Mouse (Mus musculus) heart, embryonic 16.5 days (tissue): ENCODE data around the gene Mfsd14a. TPM values are rescaled to one million over a fixed set of nuclear protein-coding genes. Genes with fewer than 3 reads are reported as not detected.

Experiments used
- ATAC-seq: fragments of 200-750 bp; cut with Nextera tagmentation; replicated peaks from 2 replicates; pipeline ENCODE4 v1.8.0; 2017; ENCODE audit warnings: moderate number of reproducible peaks; ENCODE audit not compliant: insufficient read depth, low FRiP score; ENCODE audit errors: extremely low read depth
- H3K27ac ChIP-seq: fragments of 300-500 bp; sonication (generic); 2 replicates; pipeline ENCODE4 v1.5.1; 2014; ENCODE audit warnings: mild to moderate bottlenecking, low read length, control low read depth, moderate library complexity
- H3K27me3 ChIP-seq: fragments of 300-500 bp; sonication (generic); 2 replicates; pipeline ENCODE4 v1.6.1; 2014; ENCODE audit warnings: low read length, mixed read lengths; ENCODE audit not compliant: control insufficient read depth, insufficient read depth
- H3K36me3 ChIP-seq: fragments of 300-500 bp; sonication (generic); 2 replicates; pipeline ENCODE4 v1.6.1; 2014; ENCODE audit not compliant: control insufficient read depth, insufficient read depth
- H3K4me1 ChIP-seq: fragments of 300-500 bp; sonication (generic); 2 replicates; pipeline ENCODE4 v1.6.1; 2014; ENCODE audit warnings: low read length, mixed read lengths; ENCODE audit not compliant: control insufficient read depth, insufficient read depth
- H3K4me2 ChIP-seq: fragments of 300-500 bp; sonication (generic); 2 replicates; pipeline ENCODE4 v1.6.1; 2014; ENCODE audit warnings: low read depth, mild to moderate bottlenecking, control low read depth, low read length
- H3K4me3 ChIP-seq: fragments of 300-500 bp; sonication (generic); 2 replicates; pipeline ENCODE4 v1.5.1; 2014; ENCODE audit warnings: mild to moderate bottlenecking, control low read depth, low read length
- H3K9ac ChIP-seq: fragments of 300-500 bp; sonication (generic); 2 replicates; pipeline ENCODE4 v1.6.1; 2014; ENCODE audit warnings: low read length, control low read depth
- H3K9me3 ChIP-seq: fragments of 300-500 bp; sonication (generic); replicated peaks from 2 replicates; pipeline ENCODE4 v1.6.1; 2016; ENCODE audit warnings: low read length; ENCODE audit not compliant: control insufficient read depth
- WGBS: fragments of 180-500 bp; shearing (Covaris S2); extraction: QIAGEN DNeasy Blood & Tissue Kit; methylation state at CpG from one replicate; pipeline ENCODE4 v1.1.7; 2014; 5-methylcytosine and 5-hydroxymethylcytosine counted together
- polyA plus RNA-seq: library from polyadenylated mRNA; unstranded; fragments of >200 nt; fragmentation: Nextera tagmentation; extraction: Ambion mirVana; gene quantifications from 2 replicates; pipeline ENCODE4 v1.2.1, GENCODE M21; 2015

Mfsd14a gene
- polyA plus RNA-seq: 57.0 and 57.3 TPM in 2 replicates

- 0% methylated on average over 39 of the region's 39 CpGs for WGBS
These were observed at the start of gene Mfsd14a for GRCm38 (mm10) chr3:116662463-116662863. TSS of gene Mfsd14a (minus strand) at chr3:116662677.

DNA sequence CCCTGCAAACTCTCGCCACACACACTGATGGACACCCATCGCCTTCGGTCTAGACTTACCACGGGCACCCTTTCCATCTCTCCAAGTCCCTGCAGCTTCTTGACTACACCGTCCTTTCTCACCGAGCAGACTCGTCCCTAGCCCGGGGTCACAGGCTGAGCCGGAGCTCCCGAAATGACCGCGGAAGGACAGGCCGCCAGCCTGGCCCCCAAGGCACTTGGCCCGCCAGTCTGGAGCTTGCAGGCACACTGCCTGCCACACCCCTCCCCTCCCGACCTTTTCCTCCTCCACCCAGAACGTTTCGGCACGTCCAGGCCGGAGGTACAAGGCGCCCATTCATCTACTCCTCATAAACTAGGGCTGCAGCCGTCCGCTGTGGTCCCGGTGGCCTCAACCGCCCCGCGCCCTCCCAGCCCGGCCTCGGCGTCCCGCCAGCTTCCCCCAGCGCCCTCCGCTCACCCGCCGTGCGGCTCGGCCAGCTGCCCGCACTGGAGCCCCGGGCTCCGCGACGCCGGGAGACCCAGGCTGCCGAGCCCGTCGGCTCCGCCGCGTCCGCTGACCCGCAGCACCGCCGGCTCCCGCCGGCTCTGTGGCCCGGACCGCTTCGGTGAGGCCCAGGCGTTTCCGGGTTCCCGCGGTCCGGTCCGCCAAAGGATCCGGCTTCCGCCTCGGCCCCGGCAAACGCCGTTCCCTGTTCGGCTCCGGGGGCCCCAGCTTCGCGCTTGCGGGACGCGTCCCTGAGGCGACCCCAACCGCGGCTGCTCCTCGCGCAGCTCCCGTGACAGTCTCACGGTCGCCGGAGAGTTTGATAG, 49.4 kb upstream of the Mfsd14a start:
- peak; percentile 89 for ATAC-seq
- Histone ChIP-seq H3K4me2 (peak overlapping the region; percentile 85), H3K4me3 (peak overlapping the region; percentile 99), H3K36me3 (no peaks in the 10 kb centered on the region), H3K9ac (peak overlapping the region; percentile 97), H3K9me3 (no peaks in the 10 kb centered on the region), H3K27me3 (no peaks in the 10 kb centered on the region), H3K27ac (peak overlapping the region; percentile 82), H3K4me1 (peaks cover 15% of the 10 kb centered on the region)
- under 1% methylated on average over 80 of the region's 85 CpGs for WGBS

More at GRCm38 (mm10) chr3:116662463-116662863, at the start of gene Mfsd14a:
- H3K36me3 ChIP-seq: peaks cover 2% of the 10 kb centered on the region; the same call in 1 of the 2 replicates
- no peaks in the 10 kb centered on the region for H3K9me3 ChIP-seq
- peaks cover 26% of the 10 kb centered on the region for H3K4me1 ChIP-seq
- ATAC-seq: peak; percentile 99
- peak within 1 kb of the TSS; percentile 68 for H3K4me2 ChIP-seq
- H3K27ac ChIP-seq: peak within 1 kb of the TSS; percentile 96
- H3K27me3 ChIP-seq: no peaks in the 10 kb centered on the region
- peak within 1 kb of the TSS; percentile 99 for H3K9ac ChIP-seq
- peak within 1 kb of the TSS; percentile 97 for H3K4me3 ChIP-seq

- Histone ChIP-seq H3K4me1 (peaks cover 15% of the 10 kb centered on the region), H3K36me3 (no peaks in the 10 kb centered on the region), H3K27me3 (no peaks in the 10 kb centered on the region), H3K9ac (peak overlapping the region; percentile 49; the same call in 1 of the 2 replicates), H3K4me3 (peak overlapping the region; percentile 99), H3K27ac (no peak overlapping the region), H3K9me3 (no peaks in the 10 kb centered on the region), H3K4me2 (peak overlapping the region; percentile 85)
- 24% methylated on average over 9 of the region's 9 CpGs for WGBS
- no peak for ATAC-seq
These were observed 48.5 kb upstream of the Mfsd14a start for GRCm38 (mm10) chr3:116710941-116711340.

GRCm38 (mm10) chr3:116705637-116706204, 43.2 kb upstream of the Mfsd14a start:
- 93% methylated on average over 1 of the region's 1 CpGs for WGBS
- Histone ChIP-seq H3K9me3 (no peaks in the 10 kb centered on the region), H3K36me3 (no peaks in the 10 kb centered on the region), H3K4me1 (peaks cover 5% of the 10 kb centered on the region), H3K4me2 (no peak overlapping the region), H3K9ac (no peak overlapping the region), H3K27me3 (no peaks in the 10 kb centered on the region), H3K27ac (no peak overlapping the region), H3K4me3 (no peak overlapping the region)
- ATAC-seq: no peak

DNA sequence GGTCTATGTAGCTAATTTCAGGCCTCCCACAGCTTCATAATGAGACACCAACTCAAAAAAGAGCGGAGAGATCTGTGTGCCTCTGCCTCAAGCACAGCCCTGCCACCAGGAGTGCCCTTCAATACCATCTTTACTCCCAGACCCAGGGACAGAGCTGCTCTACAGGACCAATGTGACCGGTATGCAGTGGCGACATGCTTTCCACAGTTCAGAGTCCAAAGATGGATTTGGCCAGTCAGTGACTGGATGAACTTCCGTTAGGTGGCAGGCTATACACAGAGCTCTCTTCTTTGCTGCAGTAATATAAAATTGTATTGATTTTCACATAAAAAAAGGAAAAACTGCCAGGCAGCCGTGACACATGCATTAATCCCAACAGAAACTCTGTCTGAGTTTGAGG, 41.4 kb upstream of the Mfsd14a start:
- H3K27ac ChIP-seq: no peak overlapping the region
- H3K36me3 ChIP-seq: no peaks in the 10 kb centered on the region
- no peaks in the 10 kb centered on the region for H3K27me3 ChIP-seq
- H3K9ac ChIP-seq: no peak overlapping the region
- H3K9me3 ChIP-seq: no peaks in the 10 kb centered on the region
- ATAC-seq: no peak
- H3K4me3 ChIP-seq: no peak overlapping the region
- peaks cover 3% of the 10 kb centered on the region for H3K4me1 ChIP-seq
- no peak overlapping the region for H3K4me2 ChIP-seq
- WGBS: 93% methylated on average over 5 of the region's 5 CpGs

- ATAC-seq: no peak
- H3K27ac ChIP-seq: no peak overlapping the region
- peaks cover 3% of the 10 kb centered on the region for H3K4me1 ChIP-seq
- no peak overlapping the region for H3K4me2 ChIP-seq
- H3K4me3 ChIP-seq: no peak overlapping the region
- no peaks in the 10 kb centered on the region for H3K9me3 ChIP-seq
- H3K36me3 ChIP-seq: no peaks in the 10 kb centered on the region
- no peak overlapping the region for H3K9ac ChIP-seq
- WGBS: 92% methylated on average over 1 of the region's 1 CpGs
- no peaks in the 10 kb centered on the region for H3K27me3 ChIP-seq
These were observed 40.3 kb upstream of the Mfsd14a start for GRCm38 (mm10) chr3:116702647-116703272.

DNA sequence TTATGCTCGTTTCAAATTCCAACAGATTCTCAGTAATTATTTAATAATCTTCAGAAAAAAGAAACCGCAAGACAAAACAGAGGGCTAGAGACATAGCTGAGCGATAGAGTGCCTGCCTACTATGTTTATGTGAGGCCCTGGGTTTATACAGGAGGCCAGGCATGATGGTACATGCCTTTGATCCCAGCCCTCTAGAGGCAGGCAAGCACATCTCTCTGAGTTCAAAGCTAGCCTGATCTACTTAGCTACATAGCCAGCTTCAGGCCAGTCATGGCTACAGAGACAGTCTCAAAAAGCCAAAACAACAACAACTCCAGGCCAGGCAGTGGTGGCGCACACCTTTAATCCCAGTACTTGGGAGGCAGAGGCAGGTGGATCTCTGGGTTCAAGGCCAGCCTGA, 39.1 kb upstream of the Mfsd14a start:
- H3K4me3 ChIP-seq: no peak overlapping the region
- H3K9ac ChIP-seq: no peak overlapping the region
- H3K9me3 ChIP-seq: no peaks in the 10 kb centered on the region
- no peaks in the 10 kb centered on the region for H3K27me3 ChIP-seq
- H3K36me3 ChIP-seq: no peaks in the 10 kb centered on the region
- 94% methylated on average over 4 of the region's 4 CpGs for WGBS
- no peak overlapping the region for H3K4me2 ChIP-seq
- peaks cover 3% of the 10 kb centered on the region for H3K4me1 ChIP-seq
- H3K27ac ChIP-seq: no peak overlapping the region
- no peak for ATAC-seq

DNA sequence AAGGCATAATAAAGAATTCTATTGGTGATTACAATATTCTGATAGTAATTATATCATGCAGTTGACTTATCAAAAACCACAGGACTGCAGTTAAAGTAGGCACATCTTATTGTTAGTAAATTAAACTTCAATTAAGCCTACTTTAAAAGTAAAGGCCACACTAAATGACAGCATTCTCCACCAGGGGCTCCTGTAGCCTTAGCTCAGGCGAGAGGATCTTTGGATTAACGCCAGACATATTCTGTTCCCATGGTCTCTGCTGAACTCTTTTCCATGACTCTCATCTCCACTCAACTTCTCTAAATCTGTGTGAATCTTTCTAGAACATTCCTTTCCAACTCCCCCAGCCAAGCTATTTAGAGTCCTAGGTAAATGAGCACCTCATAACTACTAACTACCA, 36.3 kb upstream of the Mfsd14a start:
- H3K9me3 ChIP-seq: no peaks in the 10 kb centered on the region
- no peak overlapping the region for H3K9ac ChIP-seq
- H3K4me1 ChIP-seq: peaks cover 3% of the 10 kb centered on the region
- ATAC-seq: no peak
- 0 out of 2 replicates have a peak, but pooled peaks cover 2% of the 10 kb centered on the region for H3K36me3 ChIP-seq
- WGBS: 38% methylated on average over 2 of the region's 2 CpGs
- H3K27me3 ChIP-seq: no peaks in the 10 kb centered on the region
- H3K4me3 ChIP-seq: no peak overlapping the region
- H3K4me2 ChIP-seq: no peak overlapping the region
- H3K27ac ChIP-seq: no peak overlapping the region

DNA sequence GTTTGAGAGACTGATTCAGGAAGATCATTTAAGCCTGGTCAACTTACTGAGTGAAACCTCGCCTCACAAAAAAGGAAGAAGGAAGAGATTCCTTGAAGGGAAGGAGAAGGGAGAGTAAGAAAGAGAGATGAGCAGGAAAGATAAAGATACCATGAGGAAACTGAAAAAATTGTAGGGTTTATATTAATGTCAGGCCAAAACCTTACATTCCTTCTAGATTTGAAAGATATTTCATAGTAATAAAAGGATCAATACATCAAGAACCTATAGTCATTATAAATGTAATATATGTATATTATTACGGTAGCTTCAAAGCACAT, 33.1 kb upstream of the Mfsd14a start:
- WGBS: 89% methylated on average over 2 of the region's 2 CpGs
- Histone ChIP-seq H3K27me3 (no peaks in the 10 kb centered on the region), H3K9ac (no peak overlapping the region), H3K4me1 (peaks cover 3% of the 10 kb centered on the region), H3K4me2 (no peak overlapping the region), H3K36me3 (peaks cover 2% of the 10 kb centered on the region; the same call in 1 of the 2 replicates), H3K4me3 (no peak overlapping the region), H3K9me3 (no peaks in the 10 kb centered on the region), H3K27ac (no peak overlapping the region)
- no peak for ATAC-seq
